Mouse (Mus musculus) heart, embryonic 13.5 days (tissue): ENCODE data around the gene 4930486L24Rik. TPM values are rescaled to one million over a fixed set of nuclear protein-coding genes. Genes with fewer than 3 reads are reported as not detected.

ENCODE experiments used
- ATAC-seq: fragments of 200-750 bp; cut with Nextera tagmentation; 2 replicates; pipeline ENCODE4 v1.8.0; 2017; ENCODE audit warnings: moderate TSS enrichment; ENCODE audit not compliant: insufficient number of reproducible peaks, low FRiP score, low TSS enrichment; ENCODE audit errors: extremely low read depth
- H3K27ac ChIP-seq: fragments of 300-500 bp; sonication (generic); replicated peaks from 2 replicates; pipeline ENCODE4 v1.5.1; 2015; ENCODE audit warnings: moderate library complexity, mild to moderate bottlenecking, inconsistent platforms
- H3K27me3 ChIP-seq: fragments of 300-500 bp; sonication (generic); replicated peaks from 2 replicates; pipeline ENCODE4 v1.6.1; 2015; ENCODE audit warnings: mild to moderate bottlenecking, inconsistent platforms
- H3K36me3 ChIP-seq: fragments of 300-500 bp; sonication (generic); 2 replicates; pipeline ENCODE4 v1.6.1; 2015; ENCODE audit warnings: mild to moderate bottlenecking, inconsistent platforms
- H3K4me1 ChIP-seq: fragments of 300-500 bp; sonication (generic); 2 replicates; pipeline ENCODE4 v1.6.1; 2015; ENCODE audit warnings: inconsistent platforms
- H3K4me2 ChIP-seq: fragments of 300-500 bp; sonication (generic); 2 replicates; pipeline ENCODE4 v1.6.1; 2015; ENCODE audit warnings: inconsistent platforms, mild to moderate bottlenecking, moderate library complexity
- H3K4me3 ChIP-seq: fragments of 300-500 bp; sonication (generic); 2 replicates; pipeline ENCODE4 v1.5.1; 2015; ENCODE audit warnings: moderate library complexity, mild to moderate bottlenecking, inconsistent platforms
- H3K9ac ChIP-seq: fragments of 300-500 bp; sonication (generic); 2 replicates; pipeline ENCODE4 v1.6.1; 2015; ENCODE audit warnings: inconsistent platforms, mild to moderate bottlenecking, moderate library complexity
- H3K9me3 ChIP-seq: fragments of 300-500 bp; sonication (generic); 2 replicates; pipeline ENCODE4 v1.6.1; 2016; ENCODE audit warnings: inconsistent platforms
- WGBS: fragments of 180-500 bp; shearing (Covaris S2); methylation state at CpG from one replicate; pipeline ENCODE4 v1.1.7; 2015; ENCODE audit warnings: mixed read lengths; 5-methylcytosine and 5-hydroxymethylcytosine counted together
- polyA plus RNA-seq: library from polyadenylated mRNA; unstranded; fragments of >200 nt; fragmentation: Nextera tagmentation; extraction: Ambion mirVana; gene quantifications from 2 replicates; pipeline ENCODE4 v1.2.1, GENCODE M21; 2015

Gene 4930486L24Rik
- polyA plus RNA-seq, 1 experiment from 2014 or later, result not detected

DNA sequence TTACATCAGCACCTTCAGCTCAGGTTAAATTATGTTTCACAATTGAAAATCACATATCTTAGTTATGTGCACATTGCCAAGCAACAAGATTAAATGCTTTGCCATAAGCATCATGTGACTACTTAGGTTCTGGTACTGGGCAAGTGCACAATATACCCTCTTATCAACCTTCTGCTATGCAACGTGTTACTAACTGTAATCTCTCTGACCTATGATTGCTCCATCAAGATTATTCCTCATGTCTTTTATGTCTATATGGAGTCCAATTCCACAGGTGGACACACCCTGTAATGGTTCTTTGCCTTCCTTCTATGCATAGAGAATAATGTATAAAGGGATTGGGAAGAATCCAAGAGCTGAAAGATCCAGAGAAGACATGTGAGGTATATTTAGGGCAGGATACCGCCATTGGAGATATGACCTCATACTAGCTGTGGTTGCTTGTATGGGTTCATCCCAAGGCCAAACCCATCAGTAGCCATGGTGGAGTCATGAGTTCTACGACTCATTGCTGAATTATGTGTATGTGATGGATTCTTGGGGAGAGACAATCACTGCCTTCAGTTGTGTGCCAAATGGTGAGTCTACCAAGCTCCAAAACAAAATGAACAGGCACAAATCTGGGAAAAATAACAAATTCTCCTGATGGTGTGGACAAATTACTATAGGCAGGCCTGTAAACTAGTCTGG, 43.6 kb downstream of the 4930486L24Rik start:
- Histone ChIP-seq H3K9ac (no peak overlapping the region), H3K4me1 (no peaks in the 10 kb centered on the region), H3K9me3 (no peaks in the 10 kb centered on the region), H3K27me3 (no peaks in the 10 kb centered on the region), H3K27ac (no peak overlapping the region), H3K4me3 (no peak overlapping the region), H3K36me3 (no peaks in the 10 kb centered on the region), H3K4me2 (no peak overlapping the region)
- 49% methylated on average over 3 of the region's 3 CpGs for WGBS
- ATAC-seq, result no peak

- 7% methylated on average over 7 of the region's 7 CpGs for WGBS
- ATAC-seq, result no peak
Observed at GRCm38 (mm10) chr13:60819469-60819868, 44.8 kb downstream of the 4930486L24Rik start.

DNA sequence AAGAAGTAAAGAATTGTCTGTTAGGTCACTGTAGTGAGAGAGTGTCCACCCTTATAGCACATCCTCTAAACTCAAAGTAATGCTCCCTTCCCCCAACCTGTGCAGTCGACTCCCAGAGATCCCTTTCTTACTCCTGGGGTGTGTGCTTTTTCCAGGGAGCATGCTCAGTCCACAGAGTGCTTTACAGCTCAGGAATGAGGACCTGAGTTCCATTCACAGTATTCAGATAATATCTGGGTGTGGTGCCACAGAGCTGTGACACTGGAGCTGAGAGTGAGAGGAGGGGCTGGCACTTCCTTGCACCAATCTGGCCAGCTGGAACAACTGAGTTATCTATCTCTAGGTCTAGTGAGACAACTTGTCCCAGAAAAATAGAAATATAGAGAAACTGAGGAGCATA, 50.6 kb downstream of the 4930486L24Rik start:
- Histone ChIP-seq H3K27ac (no peak overlapping the region), H3K27me3 (no peaks in the 10 kb centered on the region), H3K9ac (no peak overlapping the region), H3K4me3 (no peak overlapping the region), H3K9me3 (no peaks in the 10 kb centered on the region), H3K4me2 (no peak overlapping the region), H3K4me1 (no peaks in the 10 kb centered on the region), H3K36me3 (no peaks in the 10 kb centered on the region)
- WGBS, result 69% methylated on average over 1 of the region's 1 CpGs
- ATAC-seq, result no peak; the same call in 1 of the 2 replicates

More at GRCm38 (mm10) chr13:60819469-60819868, 44.8 kb downstream of the 4930486L24Rik start:
- Histone ChIP-seq H3K36me3 (no peaks in the 10 kb centered on the region), H3K27ac (no peak overlapping the region), H3K4me2 (no peak overlapping the region), H3K4me1 (no peaks in the 10 kb centered on the region), H3K9me3 (no peaks in the 10 kb centered on the region), H3K4me3 (no peak overlapping the region), H3K9ac (no peak overlapping the region), H3K27me3 (no peaks in the 10 kb centered on the region)

DNA sequence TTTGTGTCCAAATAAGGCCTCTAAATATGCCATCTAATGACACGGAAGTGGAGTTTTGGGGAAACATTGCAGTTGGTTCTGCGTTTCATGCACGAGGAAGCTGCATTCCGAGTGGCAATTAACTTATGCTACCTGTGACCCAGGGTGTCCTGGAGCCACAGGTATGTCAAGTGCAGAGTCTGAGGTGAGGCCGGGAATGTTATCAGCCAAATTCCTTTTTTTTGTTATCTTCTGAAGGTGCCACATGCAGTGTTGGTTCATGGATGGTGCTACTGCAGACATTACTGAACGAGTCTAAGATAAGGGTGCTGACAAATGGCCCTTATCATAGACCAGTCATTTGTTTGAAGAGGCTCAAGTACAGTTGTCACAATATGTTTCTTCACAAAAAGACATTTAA, 51.5 kb downstream of the 4930486L24Rik start:
- no peak overlapping the region for H3K4me2 ChIP-seq
- H3K36me3 ChIP-seq, result no peaks in the 10 kb centered on the region
- H3K4me3 ChIP-seq, result no peak overlapping the region
- H3K9me3 ChIP-seq, result no peaks in the 10 kb centered on the region
- 49% methylated on average over 6 of the region's 6 CpGs for WGBS
- H3K27me3 ChIP-seq, result no peaks in the 10 kb centered on the region
- H3K9ac ChIP-seq, result no peak overlapping the region
- no peak overlapping the region for H3K27ac ChIP-seq
- H3K4me1 ChIP-seq, result no peaks in the 10 kb centered on the region
- no peak for ATAC-seq

GRCm38 (mm10) chr13:60809690-60810089, 54.6 kb downstream of the 4930486L24Rik start:
- H3K36me3 ChIP-seq, result no peaks in the 10 kb centered on the region
- H3K9me3 ChIP-seq, result no peaks in the 10 kb centered on the region
- H3K9ac ChIP-seq, result no peak overlapping the region
- H3K4me1 ChIP-seq, result no peaks in the 10 kb centered on the region
- no peak for ATAC-seq
- H3K27me3 ChIP-seq, result no peaks in the 10 kb centered on the region
- no peak overlapping the region for H3K4me3 ChIP-seq
- H3K27ac ChIP-seq, result no peak overlapping the region
- 32% methylated on average over 2 of the region's 2 CpGs for WGBS
- no peak overlapping the region for H3K4me2 ChIP-seq

DNA sequence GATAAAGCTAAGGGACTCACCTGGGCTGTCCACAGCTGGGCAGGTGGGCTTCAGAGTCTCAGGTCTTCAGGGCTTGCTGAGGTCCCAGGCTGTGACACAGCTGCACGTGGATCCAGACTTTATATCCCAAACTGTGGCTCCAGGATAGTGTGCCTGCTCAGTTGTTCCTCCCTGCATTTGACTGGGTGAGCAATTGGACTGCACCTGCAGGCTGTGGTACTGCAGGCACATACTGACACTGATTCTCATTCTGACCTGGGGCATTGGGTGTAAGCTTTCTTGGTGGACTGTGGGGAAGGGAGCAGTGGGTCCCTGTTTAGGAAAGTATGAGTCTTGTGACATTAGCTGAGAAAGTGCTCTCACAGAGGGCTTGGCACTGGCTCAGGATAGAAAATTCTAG, 61.5 kb downstream of the 4930486L24Rik start, which contains the start of gene Ctsll3:
Gene Ctsll3 (minus strand): TSS at position 101 of the 400 bp plus-strand sequence.
- ATAC-seq, result no peak
- WGBS, result 64% methylated on average over 1 of the region's 1 CpGs
- no peak within 1 kb of the TSS for H3K9ac ChIP-seq

More for the DNA sequence above, 61.5 kb downstream of the 4930486L24Rik start, which contains the start of gene Ctsll3:
- H3K9me3 ChIP-seq, result no peaks in the 10 kb centered on the region
- H3K4me3 ChIP-seq, result no peak within 1 kb of the TSS
- H3K27me3 ChIP-seq, result no peaks in the 10 kb centered on the region
- H3K4me1 ChIP-seq, result no peaks in the 10 kb centered on the region
- no peaks in the 10 kb centered on the region for H3K36me3 ChIP-seq
- H3K27ac ChIP-seq, result no peak within 1 kb of the TSS
- no peak within 1 kb of the TSS for H3K4me2 ChIP-seq

Other genes with a start within 250 kb of the 4930486L24Rik start
- gene BC051665, start 78.1 kb downstream of the 4930486L24Rik start, polyA plus RNA-seq, result not detected in 2 replicates
- gene Ctsll3, start 61.6 kb downstream of the 4930486L24Rik start, polyA plus RNA-seq, result not detected in 2 replicates
- 0.48 TPM in 1 of 2 replicates, not detected in the other for gene Gm49392, start 32.4 kb upstream of the 4930486L24Rik start, polyA plus RNA-seq
- gene Ctla2b, start 33.0 kb upstream of the 4930486L24Rik start, polyA plus RNA-seq, result 6.5 and 9.0 TPM in 2 replicates
- gene Tpbpb, start 40.4 kb upstream of the 4930486L24Rik start, polyA plus RNA-seq, result not detected in 2 replicates
- not detected in 2 replicates for gene Gm49393, start 71.1 kb upstream of the 4930486L24Rik start, polyA plus RNA-seq
- gene Gm49391, start 72.1 kb upstream of the 4930486L24Rik start, polyA plus RNA-seq, result 3.9 TPM in 1 of 2 replicates, not detected in the other
- gene Ctla2a, start 72.2 kb upstream of the 4930486L24Rik start, polyA plus RNA-seq, result 86.3 and 102 TPM in 2 replicates
- gene Tpbpa, start 77.5 kb upstream of the 4930486L24Rik start, polyA plus RNA-seq, result not detected in 2 replicates
- 0.11 and 0.24 TPM in 2 replicates for gene Ctsj, start 141.5 kb upstream of the 4930486L24Rik start, polyA plus RNA-seq
- not detected in 2 replicates for gene Ctsq, start 176.2 kb upstream of the 4930486L24Rik start, polyA plus RNA-seq